Mouse (Mus musculus) layer of hippocampus, adult 18-20 months (tissue): ENCODE data around the gene Bcat1. TPM values are rescaled to one million over a fixed set of nuclear protein-coding genes. Genes with fewer than 3 reads are reported as not detected.
"Not testable (repeated sequence)": the region's sequence is repeated elsewhere in the genome, so short reads cannot be mapped to it uniquely, and the experiment has no call there.

ENCODE experiments used
- DNase-seq, 2 experiments: peaks; one replicate each; pipeline ENCODE4 v3.0.0; 2022; ENCODE audit warnings: low spot score in 2 of 2
- total RNA-seq, 2 experiments: library from RNA; stranded (reverse); gene quantifications; 2 replicates each; pipeline ENCODE4 v1.2.3; 2021

Bcat1 gene
- total RNA-seq, 2 experiments from 2014 or later: 109 to 111 TPM

DNA sequence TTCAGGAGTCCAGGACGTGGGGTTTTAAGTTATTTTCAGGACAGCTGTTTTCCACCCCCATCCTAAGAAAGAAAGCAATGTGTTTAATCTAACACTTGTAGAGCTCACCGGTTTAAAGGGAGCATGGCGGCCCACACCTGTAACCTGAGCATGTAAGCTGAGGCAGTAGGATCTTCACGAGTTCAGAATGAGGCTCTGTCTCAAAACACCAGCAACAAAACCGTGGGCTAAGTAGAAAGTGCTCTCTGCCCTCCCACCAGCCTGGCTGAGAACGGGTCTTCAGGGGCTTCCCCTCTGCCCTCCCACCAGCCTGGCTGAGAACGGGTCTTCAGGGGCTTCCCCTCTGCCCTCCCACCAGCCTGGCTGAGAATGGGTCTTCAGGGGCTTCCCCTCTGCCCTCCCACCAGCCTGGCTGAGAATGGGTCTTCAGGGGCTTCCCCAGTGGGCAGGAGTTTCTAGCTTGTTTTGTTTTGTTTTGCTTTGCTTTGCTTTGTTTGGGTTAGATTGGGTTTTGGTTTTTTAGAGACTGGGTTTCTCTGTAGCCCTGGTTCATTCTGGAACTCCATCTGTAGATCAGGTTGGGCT, 17.1 kb upstream of the Bcat1 start:
- DNase-seq: not testable (repeated sequence)

- no peak for DNase-seq
Observed at GRCm38 (mm10) chr6:145091998-145092397, 16.0 kb upstream of the Bcat1 start.

DNA sequence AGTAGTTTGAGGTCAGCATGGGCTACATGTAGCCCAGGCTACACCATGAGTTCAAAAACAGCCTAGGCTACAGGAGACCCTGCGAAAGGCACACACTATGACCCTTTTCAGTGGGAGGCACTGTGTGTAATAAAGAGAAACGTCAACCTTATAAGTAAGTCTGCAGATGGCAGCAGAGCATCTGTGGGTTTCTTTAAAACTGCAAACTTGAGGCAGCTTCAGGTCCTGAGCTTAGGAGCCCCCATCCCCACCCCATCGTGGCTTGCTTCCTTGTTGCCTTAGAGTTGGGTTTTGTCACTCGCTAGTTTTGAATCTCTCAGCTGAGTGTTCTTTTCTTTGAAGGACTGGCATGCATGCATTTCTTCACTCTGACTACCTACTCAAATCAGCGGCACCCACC, 14.9 kb upstream of the Bcat1 start:
- no peak for DNase-seq

DNA sequence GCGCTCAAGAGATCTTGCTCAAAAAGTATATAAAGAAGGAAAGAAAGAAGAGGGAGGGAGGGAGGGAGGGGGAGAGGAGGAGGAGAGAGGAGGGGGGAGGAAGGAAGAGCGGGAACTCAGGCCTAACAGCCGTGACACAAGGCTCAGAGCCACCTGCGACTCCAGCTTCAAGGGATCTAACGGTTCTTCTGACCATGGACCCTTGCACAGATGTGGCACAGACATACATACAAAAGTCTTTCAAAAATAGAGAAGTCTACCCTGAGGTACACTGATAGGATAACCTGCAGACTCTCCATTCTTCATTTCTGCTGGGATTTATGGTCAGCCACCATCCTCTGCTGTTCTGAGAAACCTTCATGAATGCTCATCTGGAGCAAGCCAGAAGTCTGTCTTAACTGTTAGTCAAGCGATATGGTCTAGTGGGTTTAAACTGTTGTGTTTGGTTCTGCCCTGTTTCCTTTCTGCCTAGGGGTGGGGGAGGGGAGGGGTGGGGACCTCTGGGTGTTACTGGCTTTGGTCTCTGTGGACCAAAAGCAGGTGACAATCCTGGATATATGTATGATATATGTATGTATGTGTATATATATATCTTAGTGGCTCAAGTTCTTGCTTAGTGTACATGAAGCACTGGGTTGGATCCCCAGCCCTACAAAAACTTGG, 14.3 kb upstream of the Bcat1 start:
- no peak for DNase-seq

- no peak for DNase-seq
Observed at GRCm38 (mm10) chr6:145089373-145089772, 13.4 kb upstream of the Bcat1 start.

- peak in 1 of 2 experiments; percentile 12 for DNase-seq
Observed at GRCm38 (mm10) chr6:145088451-145089113, 12.6 kb upstream of the Bcat1 start.

GRCm38 (mm10) chr6:145084343-145085117, 8.5 kb upstream of the Bcat1 start:
- no peak for DNase-seq

GRCm38 (mm10) chr6:145081721-145082120, 5.7 kb upstream of the Bcat1 start:
- no peak for DNase-seq

DNA sequence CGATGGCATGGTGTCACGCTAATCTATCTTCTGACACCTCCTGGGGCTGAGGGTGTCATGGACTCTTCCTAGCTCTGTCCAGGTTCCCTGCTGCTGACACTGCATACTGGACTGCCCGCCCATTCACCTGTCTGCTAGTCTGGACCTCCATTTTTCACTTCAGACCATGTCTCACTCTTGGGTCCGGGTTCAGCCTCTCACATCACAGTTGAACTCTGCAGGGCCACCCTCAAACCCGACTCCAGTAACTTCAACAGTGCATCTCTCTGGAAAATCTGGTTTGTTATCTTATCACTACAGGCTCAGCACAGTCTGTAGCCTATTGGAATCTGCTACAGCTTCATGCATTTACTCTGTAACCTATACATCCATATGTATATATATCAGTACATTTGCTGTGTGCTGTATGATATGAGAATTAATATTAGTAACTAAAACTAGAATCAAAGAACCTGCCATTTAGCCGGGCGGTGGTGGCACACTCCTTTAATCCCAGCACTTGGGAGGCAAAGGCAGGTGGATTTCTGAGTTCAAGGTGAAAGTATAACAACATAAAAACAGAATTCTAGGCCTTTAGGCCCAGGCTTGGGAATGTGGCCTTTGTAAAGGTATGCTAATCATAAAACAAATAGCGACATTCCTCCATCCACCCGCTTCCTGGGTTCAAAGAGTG, 3.2 kb upstream of the Bcat1 start:
- DNase-seq: no peak

DNA sequence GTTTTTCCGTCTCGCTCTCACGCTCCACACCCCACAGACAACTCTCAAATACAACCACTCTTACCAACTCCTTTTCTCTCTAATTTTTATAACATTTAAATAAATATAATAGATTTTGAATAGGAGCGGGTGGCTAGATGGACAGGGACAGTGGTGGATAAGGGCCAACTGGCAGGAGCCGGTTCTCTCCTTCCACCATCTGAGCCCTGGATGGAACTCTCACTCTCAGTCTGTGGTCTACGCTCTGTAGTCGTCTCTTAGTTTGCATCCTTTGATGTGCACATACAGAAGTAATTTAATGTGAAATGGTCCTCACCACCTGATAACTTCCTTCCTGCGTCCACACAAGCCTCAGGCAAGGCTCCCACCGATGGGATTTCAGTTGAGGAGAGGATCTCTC, 302 bp upstream of the Bcat1 start:
- no peak for DNase-seq

GRCm38 (mm10) chr6:145075088-145075547, 866 bp downstream of the Bcat1 start:
- peak; percentile 11 to 55 for DNase-seq

DNA sequence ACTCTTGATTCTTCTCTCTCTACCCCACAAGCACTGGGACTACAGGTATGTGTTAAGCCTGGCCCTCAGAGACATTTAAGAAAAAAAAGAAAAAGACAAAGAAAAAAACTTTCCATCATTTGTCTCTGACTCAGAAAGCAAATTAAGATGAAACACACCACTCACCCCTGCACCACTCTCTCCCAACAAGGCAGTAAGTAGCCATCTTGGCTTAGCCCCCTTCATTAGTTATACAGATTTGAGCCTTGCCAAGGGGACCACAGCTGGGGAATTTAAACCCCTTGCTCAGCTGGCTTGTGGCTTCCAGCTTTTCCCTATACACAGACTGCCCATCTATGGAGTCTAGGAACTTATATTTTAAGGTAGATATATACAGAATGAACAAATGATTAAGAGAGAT, 1.5 kb downstream of the Bcat1 start:
- DNase-seq: no peak

DNA sequence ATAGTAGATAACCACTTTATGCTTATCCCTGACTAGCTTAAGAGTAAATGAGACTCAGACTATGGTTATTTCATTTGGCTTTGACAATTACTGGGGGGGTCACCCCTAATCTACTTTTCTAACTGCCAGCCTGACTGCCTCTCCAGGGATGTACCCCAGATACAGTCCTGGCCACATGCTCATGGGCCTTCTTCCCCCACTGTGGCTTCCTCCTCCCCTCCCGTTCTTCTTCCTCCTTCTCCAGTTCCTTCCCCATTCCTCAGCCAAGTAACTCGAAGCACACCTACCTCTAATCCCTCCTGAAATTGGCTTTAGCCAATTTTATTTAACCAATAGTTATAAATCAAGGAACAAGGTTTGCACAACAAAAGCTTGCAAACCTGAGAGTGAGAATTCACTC, 6.1 kb downstream of the Bcat1 start:
- DNase-seq: no peak

DNA sequence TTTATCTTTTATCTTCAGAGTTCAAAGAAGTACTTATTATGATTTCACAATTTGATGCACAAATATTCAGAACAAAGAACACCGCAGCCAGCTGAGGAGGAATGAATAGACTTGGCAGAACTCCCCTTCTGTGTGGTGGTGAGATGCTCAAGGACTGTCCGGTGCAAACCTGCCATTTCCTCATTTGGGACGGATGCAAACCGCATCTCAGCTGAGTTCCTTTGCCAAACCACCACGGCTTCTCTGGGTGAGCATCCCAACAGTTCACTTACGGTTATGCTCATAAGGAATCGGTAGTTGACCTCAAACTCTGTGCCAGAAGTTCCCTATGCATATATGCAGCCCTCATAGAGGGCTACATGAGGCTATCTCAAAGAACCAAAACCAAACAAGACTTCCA, 6.6 kb downstream of the Bcat1 start:
- no peak for DNase-seq

- no peak for DNase-seq
Observed at GRCm38 (mm10) chr6:145067679-145068078, 8.3 kb downstream of the Bcat1 start.

DNA sequence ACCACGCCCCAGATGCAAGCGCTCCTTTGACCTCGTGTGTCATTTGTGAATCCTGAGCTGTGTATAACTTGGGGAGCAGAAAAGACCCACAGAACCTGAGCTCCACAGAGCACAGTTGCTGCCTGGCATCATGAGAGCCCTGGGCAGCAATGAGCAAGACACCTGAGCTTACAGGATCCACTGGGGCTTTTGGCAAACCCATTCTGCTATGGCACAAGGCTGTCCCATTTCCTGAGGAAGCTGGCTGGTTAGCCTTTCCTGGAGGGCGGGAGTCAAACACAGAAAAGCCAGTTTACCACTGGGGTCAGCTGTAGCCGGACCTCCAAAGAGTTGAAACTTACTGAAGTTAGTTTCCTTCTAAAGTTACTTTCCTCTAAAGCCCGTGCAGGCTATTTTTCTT, 9.6 kb downstream of the Bcat1 start:
- DNase-seq: no peak

GRCm38 (mm10) chr6:145065301-145065845, 10.6 kb downstream of the Bcat1 start:
- DNase-seq: no peak

GRCm38 (mm10) chr6:145064104-145064503, 11.9 kb downstream of the Bcat1 start:
- no peak for DNase-seq

DNA sequence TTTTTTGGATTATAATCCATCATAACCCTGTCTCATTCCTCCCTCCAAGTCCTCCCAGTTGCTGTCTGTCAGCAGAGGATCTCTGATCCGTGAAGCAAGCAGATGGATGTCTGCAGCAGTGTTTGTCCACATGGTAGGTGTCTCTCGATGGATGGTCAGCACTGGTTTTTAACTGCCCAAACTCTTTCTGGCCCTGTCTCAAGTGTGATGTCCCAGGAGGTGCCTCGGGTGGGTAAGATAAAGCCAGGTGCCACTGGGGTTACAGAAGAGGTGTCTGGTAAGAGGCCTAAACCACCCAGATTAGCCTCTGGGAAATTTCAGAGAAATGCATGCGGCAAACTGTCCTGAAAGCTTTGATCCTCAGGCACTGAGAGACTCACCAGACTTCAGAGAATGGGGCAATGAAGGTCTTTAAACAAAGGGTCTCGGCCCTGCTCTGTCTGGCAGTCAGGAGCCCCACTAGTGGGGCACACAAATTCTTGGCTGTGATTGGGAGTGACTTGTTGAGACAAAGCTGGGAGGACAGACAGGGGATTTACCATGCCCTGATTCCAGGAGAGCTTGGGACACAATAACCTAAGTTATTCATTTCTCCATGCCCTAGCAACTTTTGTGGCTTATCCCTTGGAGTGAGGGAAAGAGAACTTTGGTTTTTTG, 12.6 kb downstream of the Bcat1 start:
- DNase-seq: no peak

DNA sequence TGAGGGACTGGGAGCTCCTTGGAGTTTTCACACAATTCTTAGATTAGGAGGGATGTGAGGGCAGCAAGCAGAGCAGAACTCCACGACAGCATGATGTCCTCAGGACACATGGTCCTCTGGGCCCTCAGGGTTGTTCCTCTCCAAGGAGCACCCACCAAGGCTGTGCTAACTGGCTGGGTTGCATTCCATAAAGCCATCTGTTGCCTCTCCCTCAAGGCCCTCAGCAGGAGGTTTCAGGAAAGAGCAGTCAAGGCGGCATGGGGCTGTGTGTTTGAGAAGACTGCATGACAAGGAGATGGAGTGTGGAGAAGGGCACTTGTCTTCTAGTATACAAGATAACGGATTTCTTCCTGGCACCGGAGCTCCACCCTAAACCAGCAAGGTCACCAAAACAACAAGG, 13.2 kb downstream of the Bcat1 start:
- no peak for DNase-seq
